Mouse (Mus musculus): ENCODE measurements at regions not wholly inside any gene's neighbourhood (a gene's known extent, or its start where the extent isn't known, plus 50 kb on each side); places are given as distances from the start of the nearest gene placed in this dataset.
"Not testable (repeated sequence)": the region's sequence is repeated elsewhere in the genome, so short reads cannot be mapped to it uniquely, and the experiment has no call there.

DNA sequence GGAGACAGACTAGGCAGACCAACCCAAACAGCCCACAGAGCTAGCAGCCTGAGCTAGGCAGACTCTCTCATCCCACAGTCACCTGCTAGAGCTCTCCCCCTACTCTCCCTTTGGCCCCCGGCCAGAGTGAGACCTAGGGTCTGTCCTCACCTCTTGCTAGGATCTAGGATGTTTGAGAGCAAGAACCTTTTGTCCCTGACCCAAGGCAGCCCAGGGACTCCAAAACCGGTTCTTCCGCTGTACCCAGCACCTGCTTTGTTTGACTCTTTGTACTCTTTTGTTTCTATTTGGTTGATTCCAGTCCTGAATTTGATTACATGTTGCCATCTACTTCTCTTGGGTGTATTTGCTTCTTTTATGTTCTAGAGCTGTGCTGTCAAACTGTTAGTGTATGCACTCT is 75.3 kb downstream of the H60c start:
- no peaks in the 10 kb centered on the region for H3K4me1 ChIP-seq (ENCODE audit: control insufficient read depth, insufficient read depth, low read length)
- no peaks in the 10 kb centered on the region for H3K9me3 ChIP-seq (ENCODE audit: control insufficient read depth, low read length)
- no peaks in the 10 kb centered on the region for H3K36me3 ChIP-seq (ENCODE audit: control insufficient read depth, insufficient read depth, low read length)
- no peak overlapping the region for H3K27ac ChIP-seq (ENCODE audit: low read depth, low read length)
- no peak for ATAC-seq (ENCODE audit: low FRiP score, low TSS enrichment)
- 85% methylated on average over 3 of the region's 3 CpGs for WGBS
- no peak overlapping the region for H3K9ac ChIP-seq (ENCODE audit: low read depth, low read length)
- no peak overlapping the region for H3K4me3 ChIP-seq (ENCODE audit: low read length)
- no peak overlapping the region for H3K4me2 ChIP-seq (replicated peaks; ENCODE audit: low read depth, low read length)
- no peaks in the 10 kb centered on the region for H3K27me3 ChIP-seq (ENCODE audit: control insufficient read depth, insufficient read depth, low read length)

GRCm38 (mm10) chr10:3188361-3188760 is 79.2 kb downstream of the H60c start:
- Histone ChIP-seq H3K27me3 (ENCODE audit: control insufficient read depth, insufficient read depth, low read length) (no peaks in the 10 kb centered on the region), H3K4me1 (ENCODE audit: control insufficient read depth, insufficient read depth, low read length) (no peaks in the 10 kb centered on the region), H3K36me3 (ENCODE audit: control insufficient read depth, insufficient read depth, low read length) (no peaks in the 10 kb centered on the region), H3K4me3 (ENCODE audit: low read length) (no peak overlapping the region), H3K9me3 (ENCODE audit: control insufficient read depth, low read length) (no peaks in the 10 kb centered on the region), H3K4me2 (replicated peaks; ENCODE audit: low read depth, low read length) (no peak overlapping the region), H3K27ac (ENCODE audit: low read depth, low read length) (no peak overlapping the region), H3K9ac (ENCODE audit: low read depth, low read length) (no peak overlapping the region)
- ATAC-seq (ENCODE audit: low FRiP score, low TSS enrichment), result peak; percentile 83
- 40% methylated on average over 4 of the region's 4 CpGs for WGBS

DNA sequence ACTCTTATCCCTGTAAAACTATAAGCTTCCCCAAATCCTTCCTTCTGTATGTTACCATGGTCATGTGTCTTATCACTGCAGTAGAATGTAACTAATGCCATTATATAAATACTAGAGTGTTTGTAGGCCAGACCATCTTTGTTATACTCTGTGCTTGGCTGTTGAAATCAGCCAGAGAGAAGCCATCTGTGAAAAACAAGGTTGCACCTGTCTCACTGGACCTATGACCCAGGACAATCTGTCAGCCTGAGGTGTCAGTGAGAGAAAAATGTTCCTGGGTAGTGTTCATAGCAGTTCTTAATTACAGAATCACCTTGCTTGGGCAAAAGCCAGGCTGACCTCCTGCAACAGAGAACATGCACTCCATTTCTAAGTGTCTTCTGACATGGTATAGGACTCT is 87.5 kb downstream of the H60c start:
- H3K4me1 ChIP-seq (ENCODE audit: control insufficient read depth, insufficient read depth, low read length), result no peaks in the 10 kb centered on the region
- H3K4me2 ChIP-seq (replicated peaks; ENCODE audit: low read depth, low read length), result no peak overlapping the region
- ATAC-seq (ENCODE audit: low FRiP score, low TSS enrichment), result no peak
- no peaks in the 10 kb centered on the region for H3K9me3 ChIP-seq (ENCODE audit: control insufficient read depth, low read length)
- H3K27ac ChIP-seq (ENCODE audit: low read depth, low read length), result no peak overlapping the region
- H3K9ac ChIP-seq (ENCODE audit: low read depth, low read length), result no peak overlapping the region
- H3K36me3 ChIP-seq (ENCODE audit: control insufficient read depth, insufficient read depth, low read length), result no peaks in the 10 kb centered on the region
- no peak overlapping the region for H3K4me3 ChIP-seq (ENCODE audit: low read length)
- no peaks in the 10 kb centered on the region for H3K27me3 ChIP-seq (ENCODE audit: control insufficient read depth, insufficient read depth, low read length)

DNA sequence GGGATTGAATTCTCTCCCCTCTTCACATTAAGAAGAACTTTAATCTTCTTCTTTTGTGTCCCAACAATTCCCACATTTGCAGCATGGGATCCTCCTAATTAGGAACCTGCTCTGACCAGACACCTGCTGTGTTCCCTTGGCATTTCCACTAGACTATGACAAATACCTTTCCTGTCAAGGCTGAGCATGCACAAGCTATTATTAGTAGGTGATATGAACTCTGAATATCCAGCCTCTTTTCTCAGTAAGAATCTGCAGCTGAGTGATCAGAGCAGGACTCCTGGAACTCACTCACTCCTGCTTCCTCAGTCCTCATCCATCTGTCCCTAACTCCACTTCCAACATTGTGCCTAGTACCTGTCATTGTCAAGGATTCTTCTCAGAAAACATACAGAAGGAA is 94.0 kb downstream of the H60c start:
- Histone ChIP-seq H3K4me2 (replicated peaks; ENCODE audit: low read depth, low read length) (no peak overlapping the region), H3K9ac (ENCODE audit: low read depth, low read length) (no peak overlapping the region), H3K9me3 (ENCODE audit: control insufficient read depth, low read length) (no peaks in the 10 kb centered on the region), H3K27ac (ENCODE audit: low read depth, low read length) (no peak overlapping the region), H3K27me3 (ENCODE audit: control insufficient read depth, insufficient read depth, low read length) (no peaks in the 10 kb centered on the region), H3K36me3 (ENCODE audit: control insufficient read depth, insufficient read depth, low read length) (no peaks in the 10 kb centered on the region), H3K4me3 (ENCODE audit: low read length) (no peak overlapping the region), H3K4me1 (ENCODE audit: control insufficient read depth, insufficient read depth, low read length) (no peaks in the 10 kb centered on the region)
- no peak for ATAC-seq (ENCODE audit: low FRiP score, low TSS enrichment)

- H3K36me3 ChIP-seq (ENCODE audit: control insufficient read depth, insufficient read depth, low read length); H3K4me3 ChIP-seq (ENCODE audit: low read length); H3K4me2 ChIP-seq (replicated peaks; ENCODE audit: low read depth, low read length); H3K27me3 ChIP-seq (ENCODE audit: control insufficient read depth, insufficient read depth, low read length); H3K9ac ChIP-seq (ENCODE audit: low read depth, low read length); H3K27ac ChIP-seq (ENCODE audit: low read depth, low read length); ATAC-seq (ENCODE audit: low FRiP score, low TSS enrichment); H3K9me3 ChIP-seq (ENCODE audit: control insufficient read depth, low read length); H3K4me1 ChIP-seq (ENCODE audit: control insufficient read depth, insufficient read depth, low read length): not testable (repeated sequence)
- WGBS, result 80% methylated on average over 4 of the region's 4 CpGs
Observed at GRCm38 (mm10) chr10:3172927-3173326, 94.6 kb downstream of the H60c start.

GRCm38 (mm10) chr10:3172257-3172656 is 95.3 kb downstream of the H60c start:
- Histone ChIP-seq H3K9ac (ENCODE audit: low read depth, low read length) (no peak overlapping the region), H3K36me3 (ENCODE audit: control insufficient read depth, insufficient read depth, low read length) (no peaks in the 10 kb centered on the region), H3K9me3 (ENCODE audit: control insufficient read depth, low read length) (no peaks in the 10 kb centered on the region), H3K4me2 (replicated peaks; ENCODE audit: low read depth, low read length) (no peak overlapping the region), H3K4me3 (ENCODE audit: low read length) (no peak overlapping the region), H3K4me1 (ENCODE audit: control insufficient read depth, insufficient read depth, low read length) (no peaks in the 10 kb centered on the region), H3K27me3 (ENCODE audit: control insufficient read depth, insufficient read depth, low read length) (no peaks in the 10 kb centered on the region), H3K27ac (ENCODE audit: low read depth, low read length) (no peak overlapping the region)
- ATAC-seq (ENCODE audit: low FRiP score, low TSS enrichment), result no peak
- WGBS, result 100% methylated on average over 1 of the region's 1 CpGs

DNA sequence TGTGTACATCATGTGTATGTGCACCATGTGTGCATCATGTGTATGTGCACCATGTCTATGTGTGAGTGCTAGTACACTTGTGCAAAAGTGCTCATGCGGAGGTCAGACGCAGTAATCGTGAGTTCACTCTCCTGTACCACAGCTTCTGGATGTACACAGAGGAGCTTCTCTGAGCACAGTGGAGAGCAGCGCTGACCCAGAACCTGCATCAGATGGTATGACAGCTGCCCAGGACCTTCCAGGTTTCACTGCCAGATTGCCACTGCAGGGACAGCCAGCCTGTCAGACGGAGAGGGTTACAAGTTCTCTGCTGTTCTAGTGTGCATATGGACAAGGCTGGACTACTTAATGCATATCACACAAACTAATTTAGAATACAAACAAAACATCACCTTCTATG is 96.2 kb downstream of the H60c start:
- 91% methylated on average over 5 of the region's 5 CpGs for WGBS
- ATAC-seq (ENCODE audit: low FRiP score, low TSS enrichment), result no peak
- no peaks in the 10 kb centered on the region for H3K9me3 ChIP-seq (ENCODE audit: control insufficient read depth, low read length)
- H3K4me1 ChIP-seq (ENCODE audit: control insufficient read depth, insufficient read depth, low read length), result no peaks in the 10 kb centered on the region
- no peak overlapping the region for H3K27ac ChIP-seq (ENCODE audit: low read depth, low read length)
- H3K27me3 ChIP-seq (ENCODE audit: control insufficient read depth, insufficient read depth, low read length), result no peaks in the 10 kb centered on the region
- H3K4me3 ChIP-seq (ENCODE audit: low read length), result no peak overlapping the region
- no peaks in the 10 kb centered on the region for H3K36me3 ChIP-seq (ENCODE audit: control insufficient read depth, insufficient read depth, low read length)
- H3K9ac ChIP-seq (ENCODE audit: low read depth, low read length), result no peak overlapping the region
- no peak overlapping the region for H3K4me2 ChIP-seq (replicated peaks; ENCODE audit: low read depth, low read length)

GRCm38 (mm10) chr10:3155542-3155941 is 112.0 kb downstream of the H60c start:
- no peak for ATAC-seq (ENCODE audit: low FRiP score, low TSS enrichment)
- H3K36me3 ChIP-seq (ENCODE audit: control insufficient read depth, insufficient read depth, low read length), result no peaks in the 10 kb centered on the region
- no peak overlapping the region for H3K4me2 ChIP-seq (replicated peaks; ENCODE audit: low read depth, low read length)
- 68% methylated on average over 4 of the region's 4 CpGs for WGBS
- no peaks in the 10 kb centered on the region for H3K4me1 ChIP-seq (ENCODE audit: control insufficient read depth, insufficient read depth, low read length)
- H3K27me3 ChIP-seq (ENCODE audit: control insufficient read depth, insufficient read depth, low read length), result no peaks in the 10 kb centered on the region
- H3K4me3 ChIP-seq (ENCODE audit: low read length), result no peak overlapping the region
- no peaks in the 10 kb centered on the region for H3K9me3 ChIP-seq (ENCODE audit: control insufficient read depth, low read length)
- H3K9ac ChIP-seq (ENCODE audit: low read depth, low read length), result no peak overlapping the region
- H3K27ac ChIP-seq (ENCODE audit: low read depth, low read length), result no peak overlapping the region

DNA sequence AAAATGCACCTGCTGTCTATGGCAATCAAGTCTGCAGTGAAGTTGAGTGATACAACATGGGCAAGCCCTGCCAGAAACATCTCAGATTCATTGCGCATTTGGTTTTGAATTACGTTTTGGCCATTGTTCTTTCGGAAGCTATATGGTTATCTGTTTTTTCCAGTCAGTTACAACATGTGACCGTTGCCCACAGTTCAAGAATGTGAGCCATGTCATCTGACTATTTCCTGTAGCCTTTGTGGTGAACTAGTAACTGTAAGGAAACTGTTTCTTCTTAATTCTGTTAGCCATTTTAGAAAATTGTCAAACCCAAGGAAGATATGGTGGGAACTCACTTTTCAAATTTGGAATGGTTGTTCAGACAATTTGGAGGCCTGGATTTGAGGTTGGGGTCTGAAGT is 119.4 kb downstream of the H60c start:
- Histone ChIP-seq H3K9me3 (ENCODE audit: control insufficient read depth, low read length) (no peaks in the 10 kb centered on the region), H3K4me2 (replicated peaks; ENCODE audit: low read depth, low read length) (no peak overlapping the region), H3K36me3 (ENCODE audit: control insufficient read depth, insufficient read depth, low read length) (no peaks in the 10 kb centered on the region), H3K27me3 (ENCODE audit: control insufficient read depth, insufficient read depth, low read length) (no peaks in the 10 kb centered on the region), H3K9ac (ENCODE audit: low read depth, low read length) (no peak overlapping the region), H3K4me1 (ENCODE audit: control insufficient read depth, insufficient read depth, low read length) (no peaks in the 10 kb centered on the region), H3K27ac (ENCODE audit: low read depth, low read length) (no peak overlapping the region), H3K4me3 (ENCODE audit: low read length) (no peak overlapping the region)
- WGBS, result 82% methylated on average over 4 of the region's 4 CpGs
- no peak for ATAC-seq (ENCODE audit: low FRiP score, low TSS enrichment)

GRCm38 (mm10) chr10:3139306-3139705 is 128.3 kb downstream of the H60c start:
- H3K4me1 ChIP-seq (ENCODE audit: control insufficient read depth, insufficient read depth, low read length), result no peaks in the 10 kb centered on the region
- no peaks in the 10 kb centered on the region for H3K9me3 ChIP-seq (ENCODE audit: control insufficient read depth, low read length)
- no peak for ATAC-seq (ENCODE audit: low FRiP score, low TSS enrichment)
- no peaks in the 10 kb centered on the region for H3K36me3 ChIP-seq (ENCODE audit: control insufficient read depth, insufficient read depth, low read length)
- H3K27ac ChIP-seq (ENCODE audit: low read depth, low read length), result no peak overlapping the region
- H3K4me3 ChIP-seq (ENCODE audit: low read length), result no peak overlapping the region
- WGBS, result 85% methylated on average over 4 of the region's 4 CpGs
- H3K9ac ChIP-seq (ENCODE audit: low read depth, low read length), result no peak overlapping the region
- H3K4me2 ChIP-seq (replicated peaks; ENCODE audit: low read depth, low read length), result no peak overlapping the region
- no peaks in the 10 kb centered on the region for H3K27me3 ChIP-seq (ENCODE audit: control insufficient read depth, insufficient read depth, low read length)
